Mouse (Mus musculus) ovary, postnatal 10 days (tissue): ENCODE results near the gene Vgf.
A peak's percentile ranks its signal among the peaks of the same experiment; 100 is the strongest.

Source experiments
- DNase-seq: peaks from one replicate; pipeline ENCODE4 v3.0.0; 2022; ENCODE audit warnings: low spot score

The Vgf gene

GRCm38 (mm10) chr5:137072079-137072960 is 46.1 kb downstream of the Vgf start, which contains the start of gene Serpine1:
Gene Serpine1 (minus strand): TSS chr5:137072268.
- peak; percentile 49 for DNase-seq

GRCm38 (mm10) chr5:137073141-137073540 is 46.9 kb downstream of the Vgf start:
- DNase-seq = no peak

- no peak for DNase-seq
Observed at GRCm38 (mm10) chr5:137074191-137074651, 48.0 kb downstream of the Vgf start.

GRCm38 (mm10) chr5:137075726-137076125 is 49.5 kb downstream of the Vgf start:
- no peak for DNase-seq

GRCm38 (mm10) chr5:137076191-137076930 is 50.2 kb downstream of the Vgf start:
- DNase-seq = no peak

GRCm38 (mm10) chr5:137077187-137077586 is 51.0 kb downstream of the Vgf start:
- no peak for DNase-seq

GRCm38 (mm10) chr5:137078041-137078440 is 51.8 kb downstream of the Vgf start:
- no peak for DNase-seq

- DNase-seq = no peak
Observed at GRCm38 (mm10) chr5:137078616-137079015, 52.4 kb downstream of the Vgf start.

GRCm38 (mm10) chr5:137079849-137080248 is 53.7 kb downstream of the Vgf start:
- no peak for DNase-seq
